In the genomic region with DNA sequence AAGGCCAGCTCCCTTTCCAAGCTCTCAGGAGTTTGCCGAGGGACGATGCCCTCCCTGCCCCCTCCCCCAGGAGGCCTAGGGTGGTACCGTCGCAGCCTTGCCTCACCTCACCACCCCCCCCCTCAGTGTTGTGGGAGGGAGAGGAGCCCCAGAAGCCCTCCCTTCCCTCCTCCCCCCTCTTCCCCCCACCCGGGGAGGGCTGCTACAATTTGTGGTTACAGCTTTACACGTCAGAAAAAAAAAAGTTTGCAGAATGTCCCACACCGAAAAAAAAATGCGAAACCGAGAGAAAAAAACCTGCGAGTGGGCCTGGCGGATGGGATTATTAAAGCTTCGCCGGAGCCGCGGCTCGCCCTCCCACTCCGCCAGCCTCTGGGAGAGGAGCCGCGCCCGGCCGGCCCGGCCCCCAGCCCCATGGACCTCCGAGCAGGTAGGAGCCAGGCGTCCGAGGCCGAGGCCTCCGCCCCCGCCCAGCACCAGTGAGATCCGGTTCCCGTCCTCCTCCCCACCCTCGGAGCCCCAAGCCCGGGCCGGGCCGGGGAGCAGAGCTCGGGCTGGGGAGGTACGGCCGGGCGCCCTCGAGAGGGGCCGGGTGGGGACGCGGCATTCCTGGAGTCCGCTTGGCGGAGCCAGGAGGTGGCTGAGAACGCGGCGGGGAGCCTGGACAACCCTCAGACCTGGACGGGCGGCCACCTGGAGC, we compare ENCODE assay signal across 8 mouse cellular contexts. TPM values are rescaled to one million over a fixed set of nuclear protein-coding genes. Genes with fewer than 3 reads are reported as not detected.
DNase-seq lines count a peak whose midpoint lies in the region; ATAC-seq and TF ChIP-seq lines count a peak whose summit lies in the region.

A gene (plus strand): TSS at position 168 of the 700 bp plus-strand sequence.
A gene (plus strand): TSS at position 287 of the 700 bp plus-strand sequence.

- WGBS in heart, embryonic 16.5 days: under 1% methylated on average over 47 of the region's 49 CpGs
- 1% methylated on average over 48 of the region's 49 CpGs for WGBS in limb, embryonic 12.5 days
- WGBS in midbrain, embryonic 14.5 days: under 1% methylated on average over 49 of the region's 49 CpGs

- DNase-seq in layer of hippocampus, adult 2 months (ENCODE audit: low spot score in 2 of 2): no peak
- DNase-seq in layer of hippocampus, adult 9-10 months (ENCODE audit: low spot score): no peak
- peak; percentile 56 for DNase-seq in midbrain, embryonic 14.5 days
- peak; percentile 57 for DNase-seq in testis, postnatal 14 days (ENCODE audit: low spot score)
- DNase-seq in left cerebral cortex, adult 9 months (ENCODE audit: low spot score in 2 of 2): no peak

- H3K9ac ChIP-seq in heart, embryonic 16.5 days (ENCODE audit: low read length): peak within 1 kb of the TSS; percentile 84
- H3K9ac ChIP-seq in limb, embryonic 12.5 days (replicated peaks): peak within 1 kb of the TSS; percentile 97
- peak within 1 kb of the TSS; percentile 62 for H3K9ac ChIP-seq in midbrain, embryonic 14.5 days (replicated peaks; ENCODE audit: low read length)

- H3K36me3 ChIP-seq in heart, embryonic 16.5 days (ENCODE audit: control insufficient read depth, insufficient read depth): no peaks in the 10 kb centered on the region
- no peaks in the 10 kb centered on the region for H3K36me3 ChIP-seq in limb, embryonic 12.5 days
- H3K36me3 ChIP-seq in midbrain, embryonic 14.5 days (ENCODE audit: control insufficient read depth, insufficient read depth, low read length): no peaks in the 10 kb centered on the region

- TF ChIP-seq CTCF in layer of hippocampus, adult 2 months (conservative IDR thresholded peaks at IDR 0.05): no peak
- no peak for TF ChIP-seq CTCF in bone marrow macrophage, adult 2 months (IDR thresholded peaks at IDR 0.05; ENCODE audit: low read depth, low read length)

- H3K27ac ChIP-seq in layer of hippocampus, adult 2 months: no peak within 1 kb of the TSS
- H3K27ac ChIP-seq in bone marrow macrophage, adult 2 months (ENCODE audit: insufficient read depth, low read depth, low read length): no peak within 1 kb of the TSS
- H3K27ac ChIP-seq in heart, embryonic 16.5 days (ENCODE audit: low read length): peak within 1 kb of the TSS; percentile 61
- peak within 1 kb of the TSS; percentile 96 for H3K27ac ChIP-seq in limb, embryonic 12.5 days
- H3K27ac ChIP-seq in midbrain, embryonic 14.5 days (replicated peaks; ENCODE audit: low read depth, low read length): no peak within 1 kb of the TSS

- H3K9me3 ChIP-seq in heart, embryonic 16.5 days (replicated peaks; ENCODE audit: control insufficient read depth, low read length): no peaks in the 10 kb centered on the region
- H3K9me3 ChIP-seq in limb, embryonic 12.5 days: no peaks in the 10 kb centered on the region
- H3K9me3 ChIP-seq in midbrain, embryonic 14.5 days (ENCODE audit: control insufficient read depth, low read length): no peaks in the 10 kb centered on the region

- H3K4me1 ChIP-seq in bone marrow macrophage, adult 2 months (ENCODE audit: control insufficient read depth, insufficient read depth, low read length): peaks cover 14% of the 10 kb centered on the region
- H3K4me1 ChIP-seq in heart, embryonic 16.5 days (ENCODE audit: control insufficient read depth, insufficient read depth, low read length): peaks cover 19% of the 10 kb centered on the region
- H3K4me1 ChIP-seq in limb, embryonic 12.5 days (replicated peaks): peaks cover 64% of the 10 kb centered on the region
- H3K4me1 ChIP-seq in midbrain, embryonic 14.5 days (ENCODE audit: control insufficient read depth, insufficient read depth, low read length): 0 out of 2 replicates have a peak, but pooled peaks cover 15% of the 10 kb centered on the region

- H3K27me3 ChIP-seq in heart, embryonic 16.5 days (ENCODE audit: control insufficient read depth, insufficient read depth, low read length): peaks cover 41% of the 10 kb centered on the region
- peaks cover 23% of the 10 kb centered on the region; the same call in 1 of the 2 replicates for H3K27me3 ChIP-seq in limb, embryonic 12.5 days
- H3K27me3 ChIP-seq in midbrain, embryonic 14.5 days (ENCODE audit: control insufficient read depth, insufficient read depth, low read length): peaks cover 44% of the 10 kb centered on the region

- peak; percentile 45 for ATAC-seq in heart, embryonic 16.5 days (replicated peaks; ENCODE audit: extremely low read depth, insufficient read depth, low FRiP score)
- ATAC-seq in limb, embryonic 12.5 days (ENCODE audit: insufficient number of reproducible peaks, insufficient read depth, low FRiP score, low TSS enrichment, low read depth): peak; percentile 49; the same call in 1 of the 2 replicates
- peak; percentile 48 for ATAC-seq in midbrain, embryonic 14.5 days (ENCODE audit: low FRiP score, low TSS enrichment)

- no peak for TF ChIP-seq POLR2A in bone marrow macrophage, adult 2 months (IDR thresholded peaks at IDR 0.05; ENCODE audit: borderline replicate concordance, low read depth, low read length)

- H3K4me3 ChIP-seq in layer of hippocampus, adult 2 months: peak within 1 kb of the TSS; percentile 55
- peak within 1 kb of the TSS; percentile 35 for H3K4me3 ChIP-seq in bone marrow macrophage, adult 2 months (ENCODE audit: insufficient read depth, low read length)
- H3K4me3 ChIP-seq in heart, embryonic 16.5 days (ENCODE audit: low read length): peak within 1 kb of the TSS; percentile 73
- peak within 1 kb of the TSS; percentile 89 for H3K4me3 ChIP-seq in limb, embryonic 12.5 days (replicated peaks)
- peak within 1 kb of the TSS; percentile 47 for H3K4me3 ChIP-seq in midbrain, embryonic 14.5 days (replicated peaks; ENCODE audit: low read depth, low read length)

- peak within 1 kb of the TSS; percentile 99 for H3K4me2 ChIP-seq in heart, embryonic 16.5 days (ENCODE audit: low read depth, low read length)
- H3K4me2 ChIP-seq in limb, embryonic 12.5 days: peak within 1 kb of the TSS; percentile 87
- peak within 1 kb of the TSS; percentile 95 for H3K4me2 ChIP-seq in midbrain, embryonic 14.5 days (ENCODE audit: low read length)

RNA-seq across cellular contexts. Expression of the first gene that starts in this region (rescaled TPM):
- under 1 TPM; 0.61 to 0.76 TPM for total RNA-seq in layer of hippocampus, adult 2 months (2021)
- 0.40 and 0.56 TPM in 2 replicates for polyA plus RNA-seq in bone marrow macrophage, adult 2 months (2012; ENCODE audit: insufficient read depth, insufficient read length, missing spikeins)
- 1.5 and 1.7 TPM in 2 replicates for polyA plus RNA-seq in heart, embryonic 16.5 days (2015; fragmentation: Nextera tagmentation; extraction: Ambion mirVana)
- polyA plus RNA-seq in limb, embryonic 12.5 days (2016; fragmentation: Nextera tagmentation; extraction: Ambion mirVana): 8.6 and 9.1 TPM in 2 replicates
- polyA plus RNA-seq in midbrain, embryonic 14.5 days (2014; fragmentation: Nextera tagmentation; extraction: Ambion mirVana): 0.08 and 0.46 TPM in 2 replicates

RNA-seq across cellular contexts. Expression of the second gene that starts in this region (rescaled TPM):
- total RNA-seq in layer of hippocampus, adult 2 months (2021): not detected
- not detected in 2 replicates for polyA plus RNA-seq in bone marrow macrophage, adult 2 months (2012; ENCODE audit: insufficient read depth, insufficient read length, missing spikeins)
- not detected in 2 replicates for polyA plus RNA-seq in heart, embryonic 16.5 days (2015; fragmentation: Nextera tagmentation; extraction: Ambion mirVana)
- not detected in 2 replicates for polyA plus RNA-seq in limb, embryonic 12.5 days (2016; fragmentation: Nextera tagmentation; extraction: Ambion mirVana)
- not detected in 2 replicates for polyA plus RNA-seq in midbrain, embryonic 14.5 days (2014; fragmentation: Nextera tagmentation; extraction: Ambion mirVana)

Comparison
In these comparisons a context has a peak if more than half of its experiments do, and no peak if none do; other contexts are left out.
1. Peak in DNase-seq, ATAC-seq, H3K4me3 ChIP-seq, H3K9ac ChIP-seq and H3K4me2 ChIP-seq in midbrain, embryonic 14.5 days; RNA of the genes that start here not detected or under 1 TPM.
2. H3K27ac ChIP-seq: peak in heart, embryonic 16.5 days (single experiment) and limb, embryonic 12.5 days (single experiment); none in layer of hippocampus, adult 2 months (single experiment), bone marrow macrophage, adult 2 months (single experiment) and midbrain, embryonic 14.5 days (single experiment).
3. H3K4me3 ChIP-seq: peak in every context shown above with its lines; median percentile 89 in limb, embryonic 12.5 days; 73 in heart, embryonic 16.5 days; 55 in layer of hippocampus, adult 2 months; 47 in midbrain, embryonic 14.5 days; 35 in bone marrow macrophage, adult 2 months.
4. Peak in every context shown above with its lines, with median percentiles within 50 percentile points of each other: ATAC-seq, H3K4me2 ChIP-seq and H3K9ac ChIP-seq.